Mouse (Mus musculus) thymus, adult 2 months (tissue): ENCODE data around the gene Kbtbd12. TPM values are rescaled to one million over a fixed set of nuclear protein-coding genes. Genes with fewer than 3 reads are reported as not detected.

Source experiments
- DNase-seq: peaks from one replicate; pipeline ENCODE4 v3.0.0; 2021
- H3K27ac ChIP-seq: fragments of 200-500 bp; 2 replicates; pipeline ENCODE4 v1.5.1; 2012; ENCODE audit warnings: low read length, control low read depth; ENCODE audit not compliant: control insufficient read depth, insufficient read depth
- H3K27me3 ChIP-seq: fragments of 200-500 bp; 2 replicates; pipeline ENCODE4 v1.6.1; 2012; ENCODE audit warnings: mild to moderate bottlenecking, low read length, moderate library complexity, mixed read lengths; ENCODE audit not compliant: control insufficient read depth, insufficient read depth
- H3K36me3 ChIP-seq: fragments of 200-500 bp; 2 replicates; pipeline ENCODE4 v1.6.1; 2012; ENCODE audit warnings: mild to moderate bottlenecking, low read length, moderate library complexity; ENCODE audit not compliant: control insufficient read depth, insufficient read depth
- H3K4me1 ChIP-seq: fragments of 200-500 bp; replicated peaks from 2 replicates; pipeline ENCODE4 v1.6.1; 2012; ENCODE audit warnings: low read length; ENCODE audit not compliant: control insufficient read depth, insufficient read depth
- H3K4me3 ChIP-seq: fragments of 200-500 bp; 2 replicates; pipeline ENCODE4 v1.5.1; 2012; ENCODE audit warnings: mild to moderate bottlenecking, low read length, control low read depth, moderate library complexity; ENCODE audit not compliant: control insufficient read depth, insufficient read depth
- CTCF ChIP-seq: fragments of 200-500 bp; IDR thresholded peaks from 2 replicates; pipeline ENCODE4 v1.5.1; 2012; ENCODE audit warnings: mild to moderate bottlenecking, control low read depth, low read length, moderate library complexity, borderline replicate concordance; ENCODE audit not compliant: control insufficient read depth, poor library complexity, insufficient read depth; ENCODE audit errors: extremely low read depth
- POLR2A ChIP-seq: fragments of 200-500 bp; IDR thresholded peaks from 2 replicates; pipeline ENCODE4 v1.6.1; 2012; ENCODE audit warnings: mild to moderate bottlenecking, low read length, control low read depth, moderate library complexity; ENCODE audit not compliant: control insufficient read depth, poor library complexity, insufficient read depth; ENCODE audit errors: extremely low read depth
- WGBS: fragments of 180-500 bp; shearing (Covaris S2); methylation state at CpG from one replicate; pipeline ENCODE4 v1.1.7; 2018; 5-methylcytosine and 5-hydroxymethylcytosine counted together
- polyA plus RNA-seq: library from polyadenylated mRNA; depleted of rRNA; stranded (reverse); fragments of >200 nt; gene quantifications from 2 replicates; pipeline ENCODE4 v1.2.3, GENCODE M21; 2012

Gene Kbtbd12
- polyA plus RNA-seq, 1 experiment = 1.1 TPM

DNA sequence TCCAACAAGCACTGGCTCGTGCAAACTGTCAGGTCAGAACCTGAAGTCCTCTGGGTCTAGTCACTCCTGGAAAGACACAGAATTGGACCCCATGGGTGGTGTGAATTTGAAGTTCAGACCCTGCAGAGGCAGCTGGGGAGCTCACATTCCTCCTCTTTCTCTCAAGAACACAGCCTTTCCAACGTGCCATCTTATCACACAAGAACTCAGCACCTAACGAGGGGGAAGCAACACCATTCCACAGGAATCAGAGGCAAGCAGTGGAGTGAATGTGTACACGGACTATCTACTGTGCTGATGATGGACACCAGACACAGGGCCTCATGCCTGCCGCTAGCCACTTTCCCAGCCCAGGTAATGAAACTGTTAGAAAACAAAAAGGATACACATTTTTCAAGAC lies 121.1 kb downstream of the Kbtbd12 start:
- Histone ChIP-seq H3K27me3 (no peaks in the 10 kb centered on the region), H3K4me1 (peaks cover 14% of the 10 kb centered on the region), H3K4me3 (no peak overlapping the region), H3K36me3 (peaks cover 30% of the 10 kb centered on the region), H3K27ac (no peak overlapping the region)
- no peak for DNase-seq
- TF ChIP-seq POLR2A = no peak
- no peak for TF ChIP-seq CTCF
- WGBS = 89% methylated on average over 5 of the region's 5 CpGs

DNA sequence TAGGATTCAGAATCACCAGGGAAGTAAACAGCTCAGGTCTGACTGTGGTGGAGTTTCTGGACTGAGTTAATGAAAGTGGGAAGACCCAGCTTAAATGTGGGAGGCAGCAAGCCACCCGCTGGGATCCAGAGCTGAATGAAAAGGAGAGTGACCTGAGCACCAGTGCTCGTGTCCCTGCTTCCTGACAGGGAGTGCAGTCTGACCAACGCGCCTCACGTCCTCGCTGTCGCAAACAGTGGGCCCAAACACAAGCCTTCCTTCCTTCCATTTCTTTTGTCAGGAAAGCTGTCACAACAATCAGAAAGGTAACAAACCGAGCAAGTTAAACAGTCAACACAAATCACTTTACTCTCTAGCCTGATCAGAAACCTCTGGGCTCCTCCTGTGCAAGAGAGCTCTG lies 121.8 kb downstream of the Kbtbd12 start:
- Histone ChIP-seq H3K4me1 (peaks cover 14% of the 10 kb centered on the region), H3K27ac (no peak overlapping the region), H3K36me3 (peaks cover 37% of the 10 kb centered on the region), H3K4me3 (no peak overlapping the region), H3K27me3 (no peaks in the 10 kb centered on the region)
- no peak for DNase-seq
- WGBS = 93% methylated on average over 8 of the region's 8 CpGs
- TF ChIP-seq POLR2A (no peak), CTCF (no peak)

DNA sequence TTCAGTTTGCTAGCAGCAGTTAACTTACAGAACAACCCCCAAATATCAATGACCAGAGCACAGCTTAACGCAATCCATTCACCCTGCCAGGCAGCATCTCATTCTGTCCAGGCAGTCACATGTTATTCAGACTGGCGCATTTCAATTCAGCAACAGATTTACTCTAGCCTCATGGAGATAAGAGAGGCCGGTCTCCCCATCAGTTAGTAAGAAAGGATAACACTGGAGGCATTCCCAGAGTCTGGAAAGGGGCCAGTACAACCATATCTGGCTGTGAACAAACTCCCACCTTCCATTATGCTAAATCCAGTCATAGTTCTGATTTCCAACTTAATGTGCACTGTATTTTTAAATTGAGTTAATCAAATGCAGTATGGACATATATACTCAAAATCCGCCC lies 123.2 kb downstream of the Kbtbd12 start:
- Histone ChIP-seq H3K4me1 (peaks cover 14% of the 10 kb centered on the region), H3K36me3 (peaks cover 50% of the 10 kb centered on the region), H3K27me3 (no peaks in the 10 kb centered on the region), H3K4me3 (no peak overlapping the region), H3K27ac (no peak overlapping the region)
- no peak for DNase-seq
- 98% methylated on average over 4 of the region's 4 CpGs for WGBS
- TF ChIP-seq POLR2A (no peak), CTCF (no peak)

DNA sequence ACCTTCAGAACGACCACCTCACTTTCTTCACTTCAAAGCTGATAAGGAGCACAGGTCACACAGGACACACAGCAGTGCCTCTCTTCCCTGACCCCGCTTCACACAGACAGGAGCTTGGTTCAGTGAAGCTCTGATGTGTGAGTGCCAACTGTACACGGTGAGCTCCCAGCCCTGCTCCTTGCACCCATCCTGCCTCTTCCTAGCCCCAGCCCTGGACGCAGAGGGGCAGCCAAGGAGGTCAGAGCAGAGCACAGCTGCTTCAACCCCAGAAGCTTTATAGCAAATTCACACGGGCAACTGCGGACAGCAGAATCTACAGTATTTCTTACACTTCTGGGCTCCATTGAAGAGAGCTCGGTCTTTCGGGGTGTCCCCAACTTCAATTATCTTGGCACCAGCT lies 123.8 kb downstream of the Kbtbd12 start:
- no peak for TF ChIP-seq CTCF
- TF ChIP-seq POLR2A = no peak
- no peak for DNase-seq
- no peaks in the 10 kb centered on the region for H3K27me3 ChIP-seq
- no peak overlapping the region for H3K27ac ChIP-seq
- H3K4me3 ChIP-seq = no peak overlapping the region
- 97% methylated on average over 8 of the region's 8 CpGs for WGBS
- H3K4me1 ChIP-seq = peaks cover 10% of the 10 kb centered on the region
- peaks cover 51% of the 10 kb centered on the region for H3K36me3 ChIP-seq

- H3K4me3 ChIP-seq = no peak overlapping the region
- H3K36me3 ChIP-seq = peaks cover 50% of the 10 kb centered on the region
- H3K4me1 ChIP-seq = no peaks in the 10 kb centered on the region; the same call in 1 of the 2 replicates
- TF ChIP-seq CTCF (no peak), POLR2A (no peak)
- WGBS = 95% methylated on average over 4 of the region's 4 CpGs
- H3K27me3 ChIP-seq = no peaks in the 10 kb centered on the region; the same call in 1 of the 2 replicates
- no peak for DNase-seq
- no peak overlapping the region for H3K27ac ChIP-seq
Measured at GRCm38 (mm10) chr6:88503044-88503443, 134.7 kb downstream of the Kbtbd12 start.

- 90% methylated on average over 13 of the region's 13 CpGs for WGBS
- Histone ChIP-seq H3K4me3 (no peak overlapping the region), H3K27me3 (no peaks in the 10 kb centered on the region; the same call in 1 of the 2 replicates), H3K27ac (no peak overlapping the region), H3K36me3 (peaks cover 42% of the 10 kb centered on the region), H3K4me1 (no peaks in the 10 kb centered on the region; the same call in 1 of the 2 replicates)
- TF ChIP-seq POLR2A (no peak), CTCF (no peak)
- DNase-seq = no peak
Measured at GRCm38 (mm10) chr6:88502030-88502970, 135.4 kb downstream of the Kbtbd12 start.
